Mouse (Mus musculus) retina, embryonic 14.5 days (tissue): ENCODE measurements around the gene Rnf151.
"Not testable (repeated sequence)": the region's sequence is repeated elsewhere in the genome, so short reads cannot be mapped to it uniquely, and the experiment has no call there.

Source experiments
- DNase-seq: peaks from one replicate; pipeline ENCODE4 v3.0.0-alpha.2; 2015; ENCODE audit warnings: low spot score

The Rnf151 gene

GRCm38 (mm10) chr17:24667416-24667815, 50.4 kb downstream of the Rnf151 start:
- DNase-seq = peak; percentile 76

GRCm38 (mm10) chr17:24667011-24667410, 50.9 kb downstream of the Rnf151 start:
- DNase-seq = not testable (repeated sequence)
